Mouse (Mus musculus): ENCODE data around the gene Rap1gap.

Gene Rap1gap

GRCm38 (mm10) chr4:137744433-137744918, 80.0 kb downstream of the Rap1gap start:
- peak; percentile 78 for DNase-seq (ENCODE audit: low spot score in 2 of 2)

GRCm38 (mm10) chr4:137747091-137747490, 82.6 kb downstream of the Rap1gap start:
- no peak for DNase-seq (ENCODE audit: low spot score in 2 of 2)

- DNase-seq (ENCODE audit: low spot score in 2 of 2) = no peak
These were observed 83.1 kb downstream of the Rap1gap start for GRCm38 (mm10) chr4:137747590-137747989.

GRCm38 (mm10) chr4:137748726-137749125, 84.2 kb downstream of the Rap1gap start:
- no peak for DNase-seq (ENCODE audit: low spot score in 2 of 2)

DNA sequence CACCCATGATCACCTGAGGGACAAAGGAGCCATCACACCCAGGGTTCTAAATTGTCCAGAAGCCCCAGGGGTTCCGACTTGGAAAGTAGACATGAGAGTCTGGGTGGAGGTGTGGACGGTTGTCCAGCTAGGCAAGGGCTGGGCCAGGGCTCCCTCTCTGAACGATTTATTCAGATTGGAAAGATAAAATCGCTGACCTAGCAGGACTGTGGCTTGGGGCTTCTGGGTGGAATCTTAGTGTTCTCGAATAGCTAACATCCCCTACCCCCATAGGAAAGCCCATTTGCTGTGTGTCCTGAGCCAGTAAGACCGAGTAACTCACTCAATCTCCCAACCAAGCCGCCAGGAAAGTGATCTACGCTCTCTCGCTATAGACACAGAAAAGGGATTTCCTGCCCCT, 85.2 kb downstream of the Rap1gap start:
- no peak for DNase-seq (ENCODE audit: low spot score in 2 of 2)

- no peak for DNase-seq (ENCODE audit: low spot score in 2 of 2)
These were observed 85.6 kb downstream of the Rap1gap start for GRCm38 (mm10) chr4:137750121-137750520.

DNA sequence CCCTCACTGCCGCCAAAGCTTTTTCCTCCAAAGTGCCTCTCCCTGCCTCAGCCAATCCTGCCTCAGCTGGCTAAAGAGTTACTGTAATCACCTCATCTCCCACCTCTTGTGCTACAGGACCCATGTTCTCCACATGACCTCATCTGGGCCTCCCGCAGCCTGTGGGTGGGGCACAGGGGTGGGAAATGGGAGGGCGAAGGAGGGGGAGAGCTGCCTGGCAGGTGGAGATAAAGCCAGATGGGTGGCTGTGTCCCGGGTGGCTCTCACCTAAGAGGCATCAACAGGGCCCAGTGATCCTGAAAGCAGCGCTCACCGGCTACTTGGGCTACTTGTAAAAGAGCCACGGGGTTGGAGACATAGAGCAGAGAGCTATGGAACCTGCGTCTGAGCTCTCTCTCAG, 86.8 kb downstream of the Rap1gap start:
- no peak for DNase-seq (ENCODE audit: low spot score in 2 of 2)

DNA sequence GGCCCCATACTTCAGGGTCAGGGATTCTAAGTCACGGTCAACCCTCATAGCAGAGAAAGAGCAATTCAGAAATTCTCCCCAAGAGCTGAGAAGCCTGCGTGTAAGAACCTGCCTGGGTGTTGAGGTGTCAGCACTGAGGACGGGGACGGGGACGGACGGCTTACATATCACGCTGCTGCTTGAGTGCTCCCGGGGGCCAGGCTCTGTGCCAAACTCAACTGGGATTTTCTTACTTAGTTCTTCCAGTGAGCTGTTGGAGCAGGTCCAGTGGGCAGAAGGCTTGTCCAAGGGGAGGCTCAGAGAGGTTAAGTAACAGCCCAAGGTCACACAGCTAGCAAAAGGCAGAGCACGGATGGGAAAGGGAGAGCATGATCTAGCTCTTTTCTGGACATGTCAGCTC, 87.2 kb downstream of the Rap1gap start:
- DNase-seq (ENCODE audit: low spot score in 2 of 2) = no peak

- no peak for DNase-seq (ENCODE audit: low spot score in 2 of 2)
These were observed 87.9 kb downstream of the Rap1gap start for GRCm38 (mm10) chr4:137752471-137752870.

DNA sequence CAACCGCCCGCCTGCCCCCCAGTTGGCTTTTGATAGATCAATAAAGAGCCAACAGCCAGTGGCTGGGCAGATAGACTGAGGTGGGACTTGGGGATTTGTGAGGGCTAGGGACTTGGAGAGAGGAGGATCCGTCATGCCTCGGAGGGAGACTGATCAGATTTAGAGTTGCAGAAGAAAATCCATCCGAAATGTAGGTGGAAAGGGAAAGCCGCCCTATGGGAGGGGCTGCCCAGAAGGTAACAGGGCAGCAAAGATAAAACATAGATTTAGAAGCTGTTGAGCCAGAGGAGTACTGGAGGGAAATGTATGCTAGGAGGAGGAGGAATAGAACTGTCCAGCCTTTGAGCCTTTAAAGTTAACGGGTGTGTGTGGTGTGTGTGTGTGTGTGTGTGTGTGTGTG, 88.7 kb downstream of the Rap1gap start:
- no peak for DNase-seq (ENCODE audit: low spot score in 2 of 2)

- DNase-seq (ENCODE audit: low spot score in 2 of 2) = no peak
These were observed 89.9 kb downstream of the Rap1gap start for GRCm38 (mm10) chr4:137754446-137754845.

DNA sequence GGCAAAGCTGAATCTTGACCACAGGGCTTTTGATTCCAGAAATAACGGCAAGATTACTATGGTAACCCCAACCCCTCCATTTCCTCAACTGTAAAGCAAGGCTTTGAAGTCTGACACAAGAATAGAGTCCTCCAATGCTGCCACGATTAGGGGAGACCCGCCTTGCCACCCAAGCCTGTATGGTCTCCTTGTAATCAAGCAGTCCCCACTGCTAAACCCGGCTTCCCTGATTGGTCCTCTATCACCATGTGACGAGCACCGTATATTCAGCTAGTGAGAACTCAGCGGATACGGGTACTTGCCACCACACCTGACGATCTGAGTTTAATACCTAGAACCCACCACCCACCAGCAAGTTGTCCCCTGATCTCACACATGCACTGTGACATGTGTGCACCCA, 98.4 kb downstream of the Rap1gap start:
- DNase-seq (ENCODE audit: low spot score in 2 of 2) = peak in 1 of 2 experiments; percentile 59

DNA sequence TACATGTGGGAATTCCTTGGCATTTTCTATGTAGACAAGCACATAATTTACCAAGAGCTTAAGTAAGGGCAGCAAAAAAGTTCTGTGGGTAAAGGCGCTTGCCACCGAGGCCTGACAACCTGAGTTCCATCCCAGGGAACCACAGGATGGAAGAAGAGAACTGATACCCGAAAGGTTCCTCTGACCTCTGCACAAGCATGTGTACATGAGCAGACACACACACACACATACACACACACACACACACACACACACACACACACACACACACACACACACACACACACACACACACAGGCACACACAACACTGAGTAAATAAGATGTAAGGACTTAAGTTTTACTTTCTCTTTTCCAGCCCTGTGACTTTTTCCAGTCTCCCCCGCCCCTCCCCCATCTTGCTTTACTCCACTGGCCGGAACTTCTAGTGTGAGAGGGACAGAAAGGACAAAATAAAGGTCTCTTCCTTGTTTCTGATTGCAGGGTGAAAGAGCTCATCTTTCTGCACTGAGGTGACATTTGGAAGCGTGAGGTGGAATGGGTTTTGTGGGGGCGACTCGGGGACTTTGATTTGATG, 99.5 kb downstream of the Rap1gap start:
- DNase-seq (ENCODE audit: low spot score in 2 of 2) = no peak

- no peak for DNase-seq (ENCODE audit: low spot score in 2 of 2)
These were observed 100.1 kb downstream of the Rap1gap start for GRCm38 (mm10) chr4:137764621-137765020.

- peak; percentile 82 to 88 for DNase-seq (ENCODE audit: low spot score in 2 of 2)
These were observed 101.0 kb downstream of the Rap1gap start for GRCm38 (mm10) chr4:137765554-137765971.

GRCm38 (mm10) chr4:137766365-137766764, 101.8 kb downstream of the Rap1gap start:
- DNase-seq (ENCODE audit: low spot score in 2 of 2) = no peak

DNA sequence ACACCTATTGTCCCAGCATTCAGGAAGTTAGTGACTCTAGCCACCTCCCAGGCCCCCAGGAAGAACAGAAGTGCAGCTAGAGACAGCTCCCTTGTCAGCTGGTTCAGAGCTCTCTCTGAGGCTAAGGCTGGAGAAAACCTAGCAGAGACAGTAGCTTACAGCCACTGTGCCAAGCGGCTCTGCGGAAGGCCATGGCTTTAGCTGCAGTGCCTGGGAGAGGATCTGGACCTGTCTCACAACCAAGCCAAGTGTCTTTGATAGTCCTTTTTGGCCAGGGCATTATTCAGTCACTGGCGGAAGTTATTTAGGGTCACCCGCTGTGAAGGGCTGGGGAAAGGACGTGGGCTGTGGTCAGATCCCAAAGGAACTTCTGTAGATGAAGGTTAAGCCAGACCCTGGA, 103.9 kb downstream of the Rap1gap start:
- DNase-seq (ENCODE audit: low spot score in 2 of 2) = no peak

- no peak for DNase-seq (ENCODE audit: low spot score in 2 of 2)
These were observed 104.3 kb downstream of the Rap1gap start for GRCm38 (mm10) chr4:137768831-137769230.

GRCm38 (mm10) chr4:137769635-137770034, 105.1 kb downstream of the Rap1gap start:
- DNase-seq (ENCODE audit: low spot score in 2 of 2) = no peak

DNA sequence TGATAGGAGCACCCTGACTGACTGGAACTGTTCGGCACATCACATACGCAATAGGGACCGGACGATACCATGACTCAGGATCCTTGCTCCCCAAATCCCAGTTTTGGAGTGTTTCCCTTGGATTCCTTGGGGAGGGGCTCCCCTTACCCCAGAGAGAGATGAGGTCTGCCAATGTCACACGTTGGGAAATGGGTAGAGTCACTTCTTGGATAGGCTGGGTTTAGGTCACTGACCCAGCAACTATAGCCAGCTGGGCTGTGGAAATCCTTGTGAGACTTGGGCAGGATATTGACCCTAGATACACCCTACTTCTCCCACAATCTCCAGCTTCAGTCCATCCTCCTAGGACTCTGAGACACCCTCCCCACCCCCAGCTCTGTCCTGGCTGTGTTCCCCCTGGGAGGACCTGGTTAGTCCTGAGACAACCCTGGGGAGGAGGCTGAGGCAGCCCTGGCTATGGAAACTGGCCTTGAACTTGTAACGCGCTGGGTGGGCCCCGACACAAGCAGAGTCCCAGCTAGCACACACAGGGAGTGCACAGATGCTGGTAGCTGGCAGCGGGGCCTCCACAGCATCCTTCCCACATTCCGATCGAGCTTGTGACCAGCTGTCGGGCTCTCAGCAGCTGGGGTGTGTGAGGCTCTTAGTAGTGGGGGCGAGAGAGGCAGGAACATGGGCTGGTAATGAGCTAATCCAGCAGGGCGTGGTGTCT, 106.5 kb downstream of the Rap1gap start:
- DNase-seq (ENCODE audit: low spot score in 2 of 2) = peak; percentile 41 to 42

- no peak for DNase-seq (ENCODE audit: low spot score in 2 of 2)
These were observed 107.2 kb downstream of the Rap1gap start for GRCm38 (mm10) chr4:137771749-137772148.

DNA sequence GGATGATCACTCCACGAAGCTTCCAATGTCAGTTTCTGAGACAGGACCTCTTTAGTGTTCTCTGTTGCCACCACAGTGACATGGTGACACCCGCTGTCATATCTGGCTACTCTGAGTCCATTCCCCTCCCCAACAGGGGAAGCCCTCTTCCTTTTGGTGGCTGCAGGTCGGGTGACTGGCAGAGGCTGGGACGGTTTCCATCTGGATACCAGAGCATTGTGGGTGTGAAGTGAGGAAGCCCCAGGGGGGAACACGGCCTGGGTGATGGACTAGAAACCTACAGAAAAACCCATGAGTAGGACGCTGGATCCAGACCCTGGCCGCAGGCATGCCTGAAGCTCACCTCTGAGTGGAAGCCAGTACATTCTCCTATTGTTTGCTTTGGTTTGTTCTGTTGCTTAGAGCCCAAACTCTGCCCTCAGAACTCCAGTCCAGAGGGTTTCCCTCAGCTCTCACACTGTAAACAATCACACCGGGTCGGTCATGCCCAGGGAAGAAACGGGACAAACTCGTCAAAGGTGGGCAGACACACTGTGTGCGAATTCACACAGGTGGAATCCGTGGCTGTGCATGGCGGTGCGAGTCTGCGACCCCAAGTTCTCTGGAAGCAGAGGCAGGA, 108.0 kb downstream of the Rap1gap start:
- no peak for DNase-seq (ENCODE audit: low spot score in 2 of 2)

- DNase-seq (ENCODE audit: low spot score in 2 of 2) = no peak
These were observed 108.9 kb downstream of the Rap1gap start for GRCm38 (mm10) chr4:137773369-137773899.
